Mouse (Mus musculus) cerebellum, adult 2 months (tissue): ENCODE data around the gene Gng7.

ENCODE experiments used
- CTCF ChIP-seq: fragments of 200-500 bp; IDR thresholded peaks from 2 replicates; pipeline ENCODE4 v1.5.1; 2011; ENCODE audit warnings: low read depth, mild to moderate bottlenecking, control low read depth, low read length, moderate library complexity, borderline replicate concordance; ENCODE audit not compliant: insufficient read depth
- POLR2A ChIP-seq: fragments of 200-500 bp; IDR thresholded peaks from 2 replicates; pipeline ENCODE4 v1.6.1; 2011; ENCODE audit warnings: low read length, control low read depth, borderline replicate concordance; ENCODE audit not compliant: insufficient read depth

GRCm38 (mm10) chr10:80914253-80914656, 100.5 kb downstream of the Gng7 start:
- no peak for TF ChIP-seq POLR2A
- no peak for TF ChIP-seq CTCF
